Mouse (Mus musculus) colon, adult 2 months (tissue): ENCODE measurements around the gene Olfr727. TPM values are rescaled to one million over a fixed set of nuclear protein-coding genes. Genes with fewer than 3 reads are reported as not detected.

Source experiments
- polyA plus RNA-seq: library from polyadenylated mRNA; depleted of rRNA; stranded (reverse); fragments of >200 nt; gene quantifications from 2 replicates; pipeline ENCODE4 v1.2.3, GENCODE M21; 2012; rRNA removed

Olfr727 gene
- polyA plus RNA-seq, result not detected in 2 replicates

GRCm38 (mm10) chr14:50122886-50123285 is at the start of gene Olfr727:
Gene Olfr727 (plus strand): TSS chr14:50123186.

GRCm38 (mm10) chr14:50090853-50091252 is 32.1 kb upstream of the Olfr727 start, which contains the start of gene Olfr726:
Gene Olfr726 (minus strand): TSS chr14:50090953.

DNA sequence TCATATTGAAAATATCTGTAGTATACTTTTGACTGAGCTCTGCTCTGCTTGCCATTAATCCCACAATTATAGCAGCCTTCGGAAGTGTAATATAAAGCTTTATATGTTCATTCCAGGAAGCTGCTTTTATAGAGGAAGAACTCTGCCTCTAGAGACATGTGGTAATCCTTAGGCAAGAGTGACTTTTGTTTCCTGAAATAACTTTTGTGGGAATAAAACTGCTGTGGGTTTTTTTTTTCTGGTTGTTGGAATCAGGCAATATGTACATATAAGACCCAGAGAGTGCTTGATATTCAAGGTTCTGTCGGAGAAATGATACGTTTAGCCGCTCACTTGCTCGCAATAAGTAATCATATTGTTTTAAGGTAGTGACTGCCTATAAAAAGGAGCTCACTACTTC is 19.6 kb downstream of the Olfr727 start, which contains the start of gene Olfr728:
Olfr728 (minus strand) TSS at position 101 of the 400 bp plus-strand sequence.

DNA sequence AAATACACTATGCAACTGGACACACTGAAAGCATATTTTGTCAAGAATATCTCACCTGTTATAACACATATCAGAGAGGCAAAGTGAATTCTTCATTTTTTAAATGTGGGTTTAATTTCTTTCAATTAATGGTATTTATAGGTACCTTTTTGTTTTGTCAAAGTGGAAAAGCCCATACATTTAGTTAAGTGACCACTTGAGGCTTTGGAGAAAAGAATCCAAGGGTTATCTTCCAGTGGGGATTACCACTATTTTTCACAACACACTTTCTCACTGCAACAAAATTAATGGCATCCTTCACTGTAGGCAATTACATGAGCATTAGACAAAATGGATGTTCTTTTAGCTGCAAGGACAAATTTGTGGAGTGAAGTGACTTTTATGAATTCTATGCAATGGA is 29.8 kb downstream of the Olfr727 start, which contains the start of gene Olfr729:
Olfr729 (minus strand) TSS at position 101 of the 400 bp plus-strand sequence.

Other genes starting within 250 kb of the Olfr727 start
- not detected in 2 replicates for gene Olfr722, start 221.2 kb upstream of the Olfr727 start, polyA plus RNA-seq
- not detected in 2 replicates for gene Olfr723, start 191.4 kb upstream of the Olfr727 start, polyA plus RNA-seq
- not detected in 2 replicates for gene Olfr724, start 159.9 kb upstream of the Olfr727 start, polyA plus RNA-seq
- gene Olfr725, start 82.8 kb upstream of the Olfr727 start, polyA plus RNA-seq, result not detected in 2 replicates
- gene Olfr726, start 32.2 kb upstream of the Olfr727 start, polyA plus RNA-seq, result not detected in 2 replicates
- gene Olfr728, start 19.5 kb downstream of the Olfr727 start, polyA plus RNA-seq, result not detected in 2 replicates
- gene Olfr729, start 29.7 kb downstream of the Olfr727 start, polyA plus RNA-seq, result not detected in 2 replicates
- not detected in 2 replicates for gene Olfr730, start 65.0 kb downstream of the Olfr727 start, polyA plus RNA-seq
- not detected in 2 replicates for gene Olfr731, start 118.7 kb downstream of the Olfr727 start, polyA plus RNA-seq
- not detected in 2 replicates for gene Olfr732, start 161.0 kb downstream of the Olfr727 start, polyA plus RNA-seq
- not detected in 2 replicates for gene Olfr733, start 178.3 kb downstream of the Olfr727 start, polyA plus RNA-seq
- gene Olfr734, start 203.6 kb downstream of the Olfr727 start, polyA plus RNA-seq, result not detected in 2 replicates
- not detected in 2 replicates for gene Olfr735, start 225.7 kb downstream of the Olfr727 start, polyA plus RNA-seq
- 0.14 and 0.21 TPM in 2 replicates for gene Tlr11, start 234.7 kb downstream of the Olfr727 start, polyA plus RNA-seq